Mouse (Mus musculus) CD4-positive, CD25-positive, alpha-beta regulatory T cell, adult 2 months (primary cell): Measurements from ENCODE around the gene Rab22a.
"Not testable (repeated sequence)": the region's sequence is repeated elsewhere in the genome, so short reads cannot be mapped to it uniquely, and the experiment has no call there.

Experiments
- DNase-seq: peaks from one replicate; pipeline ENCODE4 v3.0.0-alpha.2; 2012; ENCODE audit warnings: low read depth, low spot score

Gene Rab22a

GRCm38 (mm10) chr2:173719115-173719514 is 59.6 kb downstream of the Rab22a start, which contains the start of gene 1700010B08Rik:
Gene 1700010B08Rik, plus strand, starts transcription at chr2:173719415.
- DNase-seq, result not testable (repeated sequence)

GRCm38 (mm10) chr2:173722251-173722857 is 62.8 kb downstream of the Rab22a start:
- DNase-seq, result no peak

GRCm38 (mm10) chr2:173724382-173724781 is 64.8 kb downstream of the Rab22a start:
- DNase-seq, result no peak

- DNase-seq, result no peak
Measured at GRCm38 (mm10) chr2:173724940-173725807, 65.6 kb downstream of the Rab22a start.

GRCm38 (mm10) chr2:173725819-173726218 is 66.3 kb downstream of the Rab22a start:
- no peak for DNase-seq

- DNase-seq, result no peak
Measured at GRCm38 (mm10) chr2:173730444-173730966, 70.9 kb downstream of the Rab22a start.

- no peak for DNase-seq
Measured at GRCm38 (mm10) chr2:173734426-173734825, 74.9 kb downstream of the Rab22a start.

GRCm38 (mm10) chr2:173737222-173737989 is 77.8 kb downstream of the Rab22a start, which contains the start of gene Vapb:
Gene Vapb, plus strand, starts transcription at chr2:173737511.
- DNase-seq, result peak; percentile 100

GRCm38 (mm10) chr2:173738232-173738631 is 78.7 kb downstream of the Rab22a start:
- no peak for DNase-seq

GRCm38 (mm10) chr2:173739107-173739506 is 79.5 kb downstream of the Rab22a start:
- DNase-seq, result no peak

GRCm38 (mm10) chr2:173742090-173742489 is 82.5 kb downstream of the Rab22a start:
- DNase-seq, result no peak

- DNase-seq, result no peak
Measured at GRCm38 (mm10) chr2:173742744-173743143, 83.2 kb downstream of the Rab22a start.

- no peak for DNase-seq
Measured at GRCm38 (mm10) chr2:173744070-173744815, 84.7 kb downstream of the Rab22a start.

- peak; percentile 14 for DNase-seq
Measured at GRCm38 (mm10) chr2:173748961-173749659, 89.5 kb downstream of the Rab22a start.

- no peak for DNase-seq
Measured at GRCm38 (mm10) chr2:173755433-173756144, 96.0 kb downstream of the Rab22a start.
